In the genomic region with DNA sequence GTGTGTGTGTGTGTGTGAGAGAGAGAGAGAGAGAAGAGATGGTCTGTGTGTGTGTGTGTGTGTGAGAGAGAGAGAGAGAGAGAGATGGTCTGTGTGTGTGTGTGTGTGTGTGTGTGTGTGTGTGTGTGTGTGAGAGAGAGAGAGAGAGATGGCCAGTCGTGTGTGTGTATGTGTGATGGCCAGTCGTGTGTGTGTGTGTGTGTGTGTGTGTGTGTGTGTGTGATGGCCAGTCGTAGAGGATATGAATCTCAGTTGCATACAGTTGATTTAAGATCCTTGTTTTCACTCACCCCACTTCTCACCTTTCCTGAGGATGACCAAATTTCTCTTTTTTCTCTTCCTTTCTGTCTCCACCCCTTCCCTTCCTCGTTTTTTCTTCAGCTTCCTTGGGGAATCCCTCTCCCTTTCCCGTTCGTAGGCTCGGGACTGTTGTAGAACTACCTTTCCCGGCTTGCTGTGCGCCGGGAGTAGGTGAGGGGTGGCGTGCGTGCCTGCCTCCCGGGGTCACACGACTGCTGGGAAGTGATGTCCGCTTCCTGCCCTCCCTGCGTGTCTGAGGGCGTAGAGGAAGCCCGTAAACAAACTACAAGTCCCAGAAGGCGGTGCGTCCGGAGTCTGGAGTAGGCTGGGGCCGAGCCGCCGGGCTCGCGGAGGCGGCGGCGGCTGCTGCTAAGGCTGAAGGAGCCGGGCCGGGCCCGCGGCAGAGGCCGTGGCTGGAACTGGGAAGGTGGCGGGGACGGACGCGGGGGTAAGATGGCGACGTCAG, we compare ENCODE assay signal across 8 mouse cellular contexts. TPM values are rescaled to one million over a fixed set of nuclear protein-coding genes. Genes with fewer than 3 reads are reported as not detected.
DNase-seq lines count a peak whose midpoint lies in the region; ATAC-seq lines count a peak whose summit lies in the region.

Gene Crtc2 (plus strand): TSS at position 511 of the 766 bp plus-strand sequence.

- peaks cover 11% of the 10 kb centered on the region for H3K4me1 ChIP-seq in intestine, embryonic 14.5 days (replicated peaks; ENCODE audit: control insufficient read depth, insufficient read depth, low read length)

- peaks cover 36% of the 10 kb centered on the region for H3K36me3 ChIP-seq in intestine, embryonic 14.5 days (ENCODE audit: control insufficient read depth, insufficient read depth, low read length)

- no peaks in the 10 kb centered on the region for H3K9me3 ChIP-seq in intestine, embryonic 14.5 days (ENCODE audit: control insufficient read depth, low read length)

- H3K4me3 ChIP-seq in intestine, embryonic 14.5 days (ENCODE audit: low read depth, low read length): peak within 1 kb of the TSS; percentile 93

- peak; percentile 80 for DNase-seq in adrenal gland, adult 18-20 months (ENCODE audit: low spot score in 2 of 2)
- DNase-seq in embryo, embryonic 11 days: peak; percentile 98
- peak; percentile 97 for DNase-seq in gastrocnemius, postnatal 25 days
- DNase-seq in intestine, embryonic 14.5 days (ENCODE audit: low spot score): peak; percentile 93
- peak; percentile 97 to 98 for DNase-seq in left cerebral cortex, postnatal 14 days (ENCODE audit: low spot score in 2 of 2)
- DNase-seq in mesoderm, embryonic 11.5 days (ENCODE audit: low read depth, low spot score): peak; percentile 97
- DNase-seq in right cerebral cortex, postnatal 36 days (ENCODE audit: low spot score in 2 of 2): peak; percentile 97 to 99
- DNase-seq in yolk sac, embryonic 10.5 days (ENCODE audit: low spot score): peak; percentile 97

- peak; percentile 95 for ATAC-seq in intestine, embryonic 14.5 days (replicated peaks; ENCODE audit: low FRiP score, low TSS enrichment, low read depth)

- H3K27ac ChIP-seq in intestine, embryonic 14.5 days (ENCODE audit: low read depth): peak within 1 kb of the TSS; percentile 84

- 1% methylated on average over 40 of the region's 40 CpGs for WGBS in intestine, embryonic 14.5 days

- H3K27me3 ChIP-seq in intestine, embryonic 14.5 days (replicated peaks; ENCODE audit: control insufficient read depth, insufficient read depth, low read length): no peaks in the 10 kb centered on the region

- intact Hi-C loops in left cerebral cortex, postnatal 14 days (cut with DNase I): no loop called here

- H3K9ac ChIP-seq in intestine, embryonic 14.5 days (ENCODE audit: low read length): peak within 1 kb of the TSS; percentile 88

- H3K4me2 ChIP-seq in intestine, embryonic 14.5 days (ENCODE audit: low read length): peak within 1 kb of the TSS; percentile 91

RNA-seq across cellular contexts. Expression of gene Crtc2, which starts in this region (rescaled TPM):
- total RNA-seq in adrenal gland, adult 18-20 months (2021): 10 to 100 TPM; 48.5 to 51.0 TPM
- 10 to 100 TPM; 13.9 to 16.9 TPM for total RNA-seq in gastrocnemius, postnatal 25 days (2021)
- 17.3 and 17.5 TPM in 2 replicates for polyA plus RNA-seq in intestine, embryonic 14.5 days (2014; fragmentation: Nextera tagmentation; extraction: Ambion mirVana)
- 10 to 100 TPM; 30.5 to 31.6 TPM for total RNA-seq in left cerebral cortex, postnatal 14 days (2021)

Comparison
In these comparisons a context has a peak if more than half of its experiments do, and no peak if none do; other contexts are left out.
1. Peak in every context shown above with its lines: DNase-seq, ATAC-seq, H3K4me3 ChIP-seq and H3K27ac ChIP-seq.